Mouse (Mus musculus): ENCODE measurements around the gene Gm9844.

The Gm9844 gene

GRCm38 (mm10) chr7:24901842-24902241 is 39.8 kb downstream of the Gm9844 start:
- no peak for DNase-seq (ENCODE audit: low read depth, low spot score)

GRCm38 (mm10) chr7:24902264-24902629 is 40.2 kb downstream of the Gm9844 start:
- DNase-seq (ENCODE audit: low read depth, low spot score): no peak

- DNase-seq (ENCODE audit: low read depth, low spot score): no peak
Observed at GRCm38 (mm10) chr7:24902630-24903443, 40.8 kb downstream of the Gm9844 start, which contains the start of gene Arhgef1. Arhgef1 (plus strand) TSS chr7:24902912.

- DNase-seq (ENCODE audit: low read depth, low spot score): no peak
Observed at GRCm38 (mm10) chr7:24903444-24903825, 41.4 kb downstream of the Gm9844 start.

GRCm38 (mm10) chr7:24904070-24904483 is 42.1 kb downstream of the Gm9844 start:
- DNase-seq (ENCODE audit: low read depth, low spot score): peak; percentile 92

GRCm38 (mm10) chr7:24904936-24905335 is 42.9 kb downstream of the Gm9844 start:
- DNase-seq (ENCODE audit: low read depth, low spot score): peak; percentile 52

- no peak for DNase-seq (ENCODE audit: low read depth, low spot score)
Observed at GRCm38 (mm10) chr7:24906551-24906950, 44.5 kb downstream of the Gm9844 start.

GRCm38 (mm10) chr7:24907211-24907748 is 45.3 kb downstream of the Gm9844 start:
- no peak for DNase-seq (ENCODE audit: low read depth, low spot score)

Measured in retina, postnatal 7 days (tissue).